Mouse (Mus musculus): ENCODE measurements at regions not wholly inside any gene's neighbourhood (a gene's known extent, or its start where the extent isn't known, plus 50 kb on each side); places are given as distances from the start of the nearest gene placed in this dataset.

- H3K4me2 ChIP-seq (replicated peaks; ENCODE audit: low read depth), result no peak overlapping the region
- WGBS, result 91% methylated on average over 6 of the region's 6 CpGs
- no peaks in the 10 kb centered on the region for H3K9me3 ChIP-seq (ENCODE audit: control insufficient read depth)
- no peak for TF ChIP-seq CTCF (IDR thresholded peaks at IDR 0.05; ENCODE audit: low read depth)
- no peaks in the 10 kb centered on the region for H3K36me3 ChIP-seq (ENCODE audit: control insufficient read depth, insufficient read depth)
- no peaks in the 10 kb centered on the region for H3K27me3 ChIP-seq (replicated peaks; ENCODE audit: control insufficient read depth, insufficient read depth, low read length)
- no peak overlapping the region for H3K9ac ChIP-seq (ENCODE audit: low read depth, low read length)
- H3K4me3 ChIP-seq (ENCODE audit: low read depth, low read length), result no peak overlapping the region
- H3K4me1 ChIP-seq (replicated peaks; ENCODE audit: control insufficient read depth, insufficient read depth, low read length), result no peaks in the 10 kb centered on the region
- no peak overlapping the region for H3K27ac ChIP-seq (ENCODE audit: low read depth, low read length)
- ATAC-seq, result no peak
Observed at GRCm38 (mm10) chr7:73319004-73319403, 56.3 kb upstream of the Rgma start.

DNA sequence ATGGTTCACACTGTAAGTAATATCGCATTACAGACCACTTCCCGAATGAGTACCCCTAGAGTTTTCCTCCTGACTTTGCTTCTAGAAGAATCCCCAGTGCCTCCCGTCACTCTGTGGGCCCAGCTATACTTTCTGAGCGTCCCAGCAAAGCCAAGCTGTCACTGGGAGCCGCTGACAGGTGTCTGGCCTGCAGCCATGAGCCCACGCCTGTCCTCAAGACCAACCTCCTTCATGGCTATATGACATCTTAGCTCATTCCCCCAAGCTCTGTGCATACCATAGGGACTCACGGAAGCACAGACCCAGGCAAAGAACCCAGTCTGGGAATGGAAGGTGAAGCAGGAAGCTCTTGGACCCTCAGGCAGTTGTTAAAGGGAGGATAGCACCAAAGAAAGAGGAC, 55.3 kb upstream of the Rgma start:
- Histone ChIP-seq H3K9ac (ENCODE audit: low read depth, low read length) (no peak overlapping the region), H3K27ac (ENCODE audit: low read depth, low read length) (no peak overlapping the region), H3K4me2 (replicated peaks; ENCODE audit: low read depth) (no peak overlapping the region), H3K4me1 (replicated peaks; ENCODE audit: control insufficient read depth, insufficient read depth, low read length) (no peaks in the 10 kb centered on the region), H3K4me3 (ENCODE audit: low read depth, low read length) (no peak overlapping the region), H3K27me3 (replicated peaks; ENCODE audit: control insufficient read depth, insufficient read depth, low read length) (no peaks in the 10 kb centered on the region), H3K36me3 (ENCODE audit: control insufficient read depth, insufficient read depth) (no peaks in the 10 kb centered on the region), H3K9me3 (ENCODE audit: control insufficient read depth) (no peaks in the 10 kb centered on the region)
- no peak for TF ChIP-seq CTCF (IDR thresholded peaks at IDR 0.05; ENCODE audit: low read depth)
- 86% methylated on average over 7 of the region's 7 CpGs for WGBS
- no peak for ATAC-seq

- no peak for TF ChIP-seq CTCF (IDR thresholded peaks at IDR 0.05; ENCODE audit: low read depth)
- H3K9ac ChIP-seq (ENCODE audit: low read depth, low read length), result no peak overlapping the region
- WGBS, result 81% methylated on average over 8 of the region's 8 CpGs
- H3K9me3 ChIP-seq (ENCODE audit: control insufficient read depth), result no peaks in the 10 kb centered on the region
- H3K4me3 ChIP-seq (ENCODE audit: low read depth, low read length), result no peak overlapping the region
- no peak for ATAC-seq
- H3K27me3 ChIP-seq (replicated peaks; ENCODE audit: control insufficient read depth, insufficient read depth, low read length), result no peaks in the 10 kb centered on the region
- H3K4me2 ChIP-seq (replicated peaks; ENCODE audit: low read depth), result no peak overlapping the region
- H3K36me3 ChIP-seq (ENCODE audit: control insufficient read depth, insufficient read depth), result no peaks in the 10 kb centered on the region
- H3K4me1 ChIP-seq (replicated peaks; ENCODE audit: control insufficient read depth, insufficient read depth, low read length), result no peaks in the 10 kb centered on the region
- H3K27ac ChIP-seq (ENCODE audit: low read depth, low read length), result no peak overlapping the region
Observed at GRCm38 (mm10) chr7:73322466-73323151, 52.7 kb upstream of the Rgma start.

DNA sequence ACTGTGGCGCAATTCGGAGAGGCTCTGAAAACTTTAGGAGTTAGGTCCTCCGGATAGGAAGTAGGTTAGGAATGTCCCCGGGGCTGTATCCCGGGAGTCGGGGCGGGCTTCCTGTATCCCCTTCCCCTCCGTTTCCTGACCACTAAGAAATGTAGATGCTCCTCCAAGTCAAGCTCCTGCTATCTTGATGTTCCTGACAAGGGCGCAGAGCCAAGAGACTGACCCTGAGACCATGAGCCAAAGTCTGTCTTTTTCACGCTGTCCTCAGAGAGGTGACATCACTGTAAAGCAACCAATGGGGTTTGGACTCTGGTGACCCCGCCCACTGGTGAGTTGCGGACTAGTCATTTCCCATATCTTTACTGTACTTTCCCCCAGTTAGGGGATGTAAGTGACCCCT, 51.8 kb upstream of the Rgma start:
- peak overlapping the region; percentile 24; the same call in 1 of the 2 replicates for H3K4me2 ChIP-seq (replicated peaks; ENCODE audit: low read depth)
- no peaks in the 10 kb centered on the region for H3K4me1 ChIP-seq (replicated peaks; ENCODE audit: control insufficient read depth, insufficient read depth, low read length)
- no peak overlapping the region for H3K4me3 ChIP-seq (ENCODE audit: low read depth, low read length)
- TF ChIP-seq CTCF (IDR thresholded peaks at IDR 0.05; ENCODE audit: low read depth), result no peak
- no peaks in the 10 kb centered on the region for H3K36me3 ChIP-seq (ENCODE audit: control insufficient read depth, insufficient read depth)
- H3K9ac ChIP-seq (ENCODE audit: low read depth, low read length), result no peak overlapping the region
- H3K27me3 ChIP-seq (replicated peaks; ENCODE audit: control insufficient read depth, insufficient read depth, low read length), result no peaks in the 10 kb centered on the region
- H3K27ac ChIP-seq (ENCODE audit: low read depth, low read length), result no peak overlapping the region
- no peaks in the 10 kb centered on the region for H3K9me3 ChIP-seq (ENCODE audit: control insufficient read depth)
- ATAC-seq, result no peak
- WGBS, result 34% methylated on average over 12 of the region's 12 CpGs

DNA sequence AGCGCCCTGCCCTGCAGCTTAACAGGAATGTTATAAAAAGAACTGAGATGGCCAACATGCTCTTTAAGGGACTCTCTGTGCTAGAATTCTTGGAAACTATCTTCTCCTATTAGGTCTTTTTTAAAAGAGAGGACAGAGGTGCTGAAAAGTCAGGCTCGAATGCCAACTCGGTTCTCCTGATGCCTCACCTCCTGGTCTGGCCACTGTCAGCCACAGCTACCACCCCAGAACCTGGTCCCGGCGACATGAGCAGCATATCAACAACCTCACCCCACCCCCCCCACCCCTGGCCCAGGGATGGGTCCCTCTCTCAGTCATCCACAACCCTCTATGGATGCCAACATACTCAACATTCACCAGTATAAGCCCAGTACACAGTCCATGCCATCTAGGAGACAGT, 49.8 kb upstream of the Rgma start:
- Histone ChIP-seq H3K27ac (ENCODE audit: low read depth, low read length) (no peak overlapping the region), H3K4me2 (replicated peaks; ENCODE audit: low read depth) (no peak overlapping the region), H3K27me3 (replicated peaks; ENCODE audit: control insufficient read depth, insufficient read depth, low read length) (no peaks in the 10 kb centered on the region), H3K4me1 (replicated peaks; ENCODE audit: control insufficient read depth, insufficient read depth, low read length) (no peaks in the 10 kb centered on the region), H3K9ac (ENCODE audit: low read depth, low read length) (no peak overlapping the region), H3K4me3 (ENCODE audit: low read depth, low read length) (no peak overlapping the region), H3K36me3 (ENCODE audit: control insufficient read depth, insufficient read depth) (no peaks in the 10 kb centered on the region), H3K9me3 (ENCODE audit: control insufficient read depth) (no peaks in the 10 kb centered on the region)
- no peak for ATAC-seq
- 91% methylated on average over 5 of the region's 5 CpGs for WGBS
- no peak for TF ChIP-seq CTCF (IDR thresholded peaks at IDR 0.05; ENCODE audit: low read depth)
